Mouse (Mus musculus): ENCODE data around the gene Med20. TPM values are rescaled to one million over a fixed set of nuclear protein-coding genes. Genes with fewer than 3 reads are reported as not detected.
A peak's percentile ranks its signal among the peaks of the same experiment; 100 is the strongest.

Gene Med20
- polyA plus RNA-seq, 1 experiment from 2014 or later: 51.6 TPM

GRCm38 (mm10) chr17:47600601-47601388 is 10.6 kb upstream of the Med20 start:
- Histone ChIP-seq H3K36me3 (ENCODE audit: control insufficient read depth, insufficient read depth, low read length) (peaks cover 42% of the 10 kb centered on the region), H3K4me2 (ENCODE audit: low read depth, low read length) (no peak overlapping the region), H3K27me3 (ENCODE audit: control insufficient read depth, insufficient read depth, low read depth, low read length) (no peaks in the 10 kb centered on the region), H3K9me3 (ENCODE audit: control insufficient read depth, low read length) (no peaks in the 10 kb centered on the region), H3K4me3 (ENCODE audit: low read length) (no peak overlapping the region), H3K9ac (ENCODE audit: low read length) (no peak overlapping the region), H3K27ac (ENCODE audit: low read length) (peak overlapping the region; percentile 76), H3K4me1 (replicated peaks; ENCODE audit: control insufficient read depth, insufficient read depth, low read length) (peaks cover 30% of the 10 kb centered on the region)
- WGBS: 83% methylated on average over 13 of the region's 13 CpGs
- ATAC-seq (ENCODE audit: low read depth): no peak

- Histone ChIP-seq H3K9me3 (ENCODE audit: control insufficient read depth, low read length) (no peaks in the 10 kb centered on the region), H3K4me1 (replicated peaks; ENCODE audit: control insufficient read depth, insufficient read depth, low read length) (peaks cover 24% of the 10 kb centered on the region), H3K9ac (ENCODE audit: low read length) (no peak overlapping the region), H3K27ac (ENCODE audit: low read length) (no peak overlapping the region), H3K36me3 (ENCODE audit: control insufficient read depth, insufficient read depth, low read length) (peaks cover 42% of the 10 kb centered on the region), H3K27me3 (ENCODE audit: control insufficient read depth, insufficient read depth, low read depth, low read length) (no peaks in the 10 kb centered on the region), H3K4me3 (ENCODE audit: low read length) (no peak overlapping the region), H3K4me2 (ENCODE audit: low read depth, low read length) (no peak overlapping the region)
- 80% methylated on average over 10 of the region's 10 CpGs for WGBS
- no peak for ATAC-seq (ENCODE audit: low read depth)
Observed at GRCm38 (mm10) chr17:47601389-47601755, 10.0 kb upstream of the Med20 start.

DNA sequence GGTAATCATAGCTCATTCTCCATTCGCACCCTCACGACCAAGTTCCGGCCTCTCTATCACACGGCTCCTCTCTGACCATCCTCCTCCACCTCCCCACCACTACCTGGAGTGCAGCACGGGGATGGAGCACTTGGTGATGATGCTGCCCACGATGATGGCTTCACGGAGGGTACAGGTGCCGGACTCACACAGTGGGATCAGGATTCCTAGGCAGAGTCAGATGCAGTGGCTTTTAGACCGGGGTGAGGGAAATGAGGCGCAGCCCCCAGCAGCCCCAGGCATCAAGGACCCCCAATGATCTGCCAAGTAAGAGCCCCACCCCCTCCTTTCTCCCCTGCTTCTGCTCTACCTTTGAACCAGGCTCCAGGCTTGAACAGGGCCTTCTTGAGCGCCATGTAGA is 9.1 kb upstream of the Med20 start:
- WGBS: 88% methylated on average over 11 of the region's 11 CpGs
- H3K9me3 ChIP-seq (ENCODE audit: control insufficient read depth, low read length): no peaks in the 10 kb centered on the region
- H3K9ac ChIP-seq (ENCODE audit: low read length): no peak overlapping the region
- peaks cover 15% of the 10 kb centered on the region for H3K4me1 ChIP-seq (replicated peaks; ENCODE audit: control insufficient read depth, insufficient read depth, low read length)
- H3K4me2 ChIP-seq (ENCODE audit: low read depth, low read length): no peak overlapping the region
- no peak for ATAC-seq (ENCODE audit: low read depth)
- H3K4me3 ChIP-seq (ENCODE audit: low read length): no peak overlapping the region
- H3K27ac ChIP-seq (ENCODE audit: low read length): no peak overlapping the region
- no peaks in the 10 kb centered on the region for H3K27me3 ChIP-seq (ENCODE audit: control insufficient read depth, insufficient read depth, low read depth, low read length)
- peaks cover 44% of the 10 kb centered on the region for H3K36me3 ChIP-seq (ENCODE audit: control insufficient read depth, insufficient read depth, low read length)

DNA sequence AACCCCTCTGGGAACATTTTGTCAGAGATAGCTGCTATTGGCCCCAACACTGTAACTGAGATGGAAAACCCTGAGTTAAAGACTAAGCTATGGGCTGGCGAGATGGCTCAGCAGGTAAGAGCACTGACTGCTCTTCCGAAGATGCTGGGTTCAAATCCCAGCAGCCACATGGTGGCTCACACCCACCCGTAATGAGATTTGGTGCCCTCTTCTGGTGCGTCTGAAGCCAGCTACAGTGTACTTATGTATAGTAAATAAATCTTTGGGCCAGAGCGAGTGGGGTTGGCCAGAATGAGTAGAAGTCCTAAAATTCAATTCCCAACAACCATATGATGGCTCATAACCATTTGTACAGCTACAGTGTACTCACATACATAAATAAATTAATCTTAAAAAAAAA is 5.2 kb upstream of the Med20 start:
- Histone ChIP-seq H3K9me3 (ENCODE audit: control insufficient read depth, low read length) (no peaks in the 10 kb centered on the region), H3K4me3 (ENCODE audit: low read length) (no peak overlapping the region), H3K27me3 (ENCODE audit: control insufficient read depth, insufficient read depth, low read depth, low read length) (no peaks in the 10 kb centered on the region), H3K4me2 (ENCODE audit: low read depth, low read length) (no peak overlapping the region), H3K27ac (ENCODE audit: low read length) (no peak overlapping the region), H3K36me3 (ENCODE audit: control insufficient read depth, insufficient read depth, low read length) (peaks cover 25% of the 10 kb centered on the region), H3K4me1 (replicated peaks; ENCODE audit: control insufficient read depth, insufficient read depth, low read length) (peaks cover 7% of the 10 kb centered on the region; the same call in 1 of the 2 replicates), H3K9ac (ENCODE audit: low read length) (no peak overlapping the region)
- ATAC-seq (ENCODE audit: low read depth): no peak
- WGBS: 66% methylated on average over 5 of the region's 5 CpGs

DNA sequence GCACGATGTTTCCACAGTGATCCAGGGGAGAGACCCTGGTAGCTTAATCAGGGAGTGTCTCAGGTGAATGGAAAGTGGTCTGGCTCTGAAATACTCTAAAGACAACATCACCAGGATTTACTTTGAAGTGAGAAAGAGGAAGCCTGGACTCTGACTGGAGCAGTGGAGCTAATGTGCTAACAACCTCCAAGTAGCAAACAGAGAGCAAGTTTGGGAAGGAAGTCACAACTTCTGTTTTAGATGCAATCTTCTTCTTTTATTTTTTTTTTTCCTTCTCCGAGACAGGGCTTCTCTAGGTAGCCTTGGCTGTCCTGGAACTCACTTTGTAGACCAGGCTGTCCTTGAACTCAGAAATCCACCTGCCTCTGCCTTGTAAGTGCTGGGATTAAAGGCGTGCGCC is 2.2 kb upstream of the Med20 start:
- Histone ChIP-seq H3K4me2 (ENCODE audit: low read depth, low read length) (no peak overlapping the region), H3K9ac (ENCODE audit: low read length) (no peak overlapping the region), H3K27me3 (ENCODE audit: control insufficient read depth, insufficient read depth, low read depth, low read length) (no peaks in the 10 kb centered on the region), H3K36me3 (ENCODE audit: control insufficient read depth, insufficient read depth, low read length) (peaks cover 13% of the 10 kb centered on the region), H3K4me3 (ENCODE audit: low read length) (no peak overlapping the region), H3K4me1 (replicated peaks; ENCODE audit: control insufficient read depth, insufficient read depth, low read length) (peaks cover 17% of the 10 kb centered on the region), H3K9me3 (ENCODE audit: control insufficient read depth, low read length) (no peaks in the 10 kb centered on the region), H3K27ac (ENCODE audit: low read length) (no peak overlapping the region)
- WGBS: 86% methylated on average over 4 of the region's 4 CpGs
- ATAC-seq (ENCODE audit: low read depth): no peak

DNA sequence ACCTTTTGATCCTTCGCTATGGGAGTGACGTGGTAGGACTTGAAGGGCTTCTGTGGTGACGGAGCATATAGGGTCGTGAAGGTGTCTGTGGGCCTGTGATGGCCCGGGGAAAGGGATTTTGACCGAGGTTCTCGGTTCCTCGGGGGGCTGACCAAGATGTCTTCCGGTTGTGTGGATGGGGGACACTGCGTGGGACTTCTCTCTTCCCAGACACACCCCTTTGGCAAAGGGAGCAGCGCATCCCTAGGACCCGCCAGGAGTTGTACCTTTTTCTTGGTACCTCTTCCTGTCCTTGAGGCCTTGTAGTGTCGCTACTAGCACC is 240 bp downstream of the Med20 start:
- no peak for ATAC-seq (ENCODE audit: low read depth)
- WGBS: 0% methylated on average over 13 of the region's 13 CpGs
- peaks cover 15% of the 10 kb centered on the region for H3K36me3 ChIP-seq (ENCODE audit: control insufficient read depth, insufficient read depth, low read length)

GRCm38 (mm10) chr17:47614018-47614417 is 2.6 kb downstream of the Med20 start:
- Histone ChIP-seq H3K36me3 (ENCODE audit: control insufficient read depth, insufficient read depth, low read length) (peaks cover 16% of the 10 kb centered on the region), H3K9me3 (ENCODE audit: control insufficient read depth, low read length) (no peaks in the 10 kb centered on the region), H3K9ac (ENCODE audit: low read length) (no peak overlapping the region), H3K4me1 (replicated peaks; ENCODE audit: control insufficient read depth, insufficient read depth, low read length) (peaks cover 17% of the 10 kb centered on the region), H3K27ac (ENCODE audit: low read length) (no peak overlapping the region), H3K4me3 (ENCODE audit: low read length) (no peak overlapping the region), H3K27me3 (ENCODE audit: control insufficient read depth, insufficient read depth, low read depth, low read length) (no peaks in the 10 kb centered on the region), H3K4me2 (ENCODE audit: low read depth, low read length) (no peak overlapping the region)
- ATAC-seq (ENCODE audit: low read depth): no peak
- 80% methylated on average over 1 of the region's 1 CpGs for WGBS

More for the DNA sequence above, 240 bp downstream of the Med20 start:
- H3K4me2 ChIP-seq (ENCODE audit: low read depth, low read length): peak overlapping the region; percentile 86
- no peaks in the 10 kb centered on the region for H3K27me3 ChIP-seq (ENCODE audit: control insufficient read depth, insufficient read depth, low read depth, low read length)
- H3K27ac ChIP-seq (ENCODE audit: low read length): peak overlapping the region; percentile 51
- no peaks in the 10 kb centered on the region for H3K9me3 ChIP-seq (ENCODE audit: control insufficient read depth, low read length)
- peaks cover 17% of the 10 kb centered on the region for H3K4me1 ChIP-seq (replicated peaks; ENCODE audit: control insufficient read depth, insufficient read depth, low read length)
- peak overlapping the region; percentile 85 for H3K9ac ChIP-seq (ENCODE audit: low read length)
- H3K4me3 ChIP-seq (ENCODE audit: low read length): peak overlapping the region; percentile 86

DNA sequence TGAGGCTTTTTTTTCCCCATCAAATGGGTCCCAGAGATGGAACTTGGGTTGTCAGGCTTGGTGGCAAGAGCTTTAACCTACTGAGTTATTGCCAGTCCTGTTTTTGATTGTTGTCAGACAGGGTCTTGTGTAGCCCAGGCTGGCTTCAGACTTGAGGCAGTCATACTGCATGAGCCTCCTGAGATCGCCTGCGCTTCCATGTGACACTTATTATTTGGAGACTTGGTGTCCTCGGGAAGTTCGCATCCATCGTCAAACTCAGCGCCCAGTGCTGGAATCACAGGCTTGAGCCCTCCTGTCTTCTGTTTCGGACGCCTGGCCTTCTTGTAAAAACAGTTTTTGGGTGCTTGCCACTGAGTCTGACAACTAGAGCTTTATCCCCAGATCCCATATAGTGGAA is 4.7 kb downstream of the Med20 start:
- H3K4me3 ChIP-seq (ENCODE audit: low read length): no peak overlapping the region
- H3K4me2 ChIP-seq (ENCODE audit: low read depth, low read length): no peak overlapping the region
- H3K4me1 ChIP-seq (replicated peaks; ENCODE audit: control insufficient read depth, insufficient read depth, low read length): peaks cover 10% of the 10 kb centered on the region
- no peak overlapping the region for H3K9ac ChIP-seq (ENCODE audit: low read length)
- peaks cover 29% of the 10 kb centered on the region for H3K36me3 ChIP-seq (ENCODE audit: control insufficient read depth, insufficient read depth, low read length)
- WGBS: 88% methylated on average over 8 of the region's 8 CpGs
- no peak overlapping the region for H3K27ac ChIP-seq (ENCODE audit: low read length)
- no peaks in the 10 kb centered on the region for H3K27me3 ChIP-seq (ENCODE audit: control insufficient read depth, insufficient read depth, low read depth, low read length)
- no peaks in the 10 kb centered on the region for H3K9me3 ChIP-seq (ENCODE audit: control insufficient read depth, low read length)
- ATAC-seq (ENCODE audit: low read depth): no peak

DNA sequence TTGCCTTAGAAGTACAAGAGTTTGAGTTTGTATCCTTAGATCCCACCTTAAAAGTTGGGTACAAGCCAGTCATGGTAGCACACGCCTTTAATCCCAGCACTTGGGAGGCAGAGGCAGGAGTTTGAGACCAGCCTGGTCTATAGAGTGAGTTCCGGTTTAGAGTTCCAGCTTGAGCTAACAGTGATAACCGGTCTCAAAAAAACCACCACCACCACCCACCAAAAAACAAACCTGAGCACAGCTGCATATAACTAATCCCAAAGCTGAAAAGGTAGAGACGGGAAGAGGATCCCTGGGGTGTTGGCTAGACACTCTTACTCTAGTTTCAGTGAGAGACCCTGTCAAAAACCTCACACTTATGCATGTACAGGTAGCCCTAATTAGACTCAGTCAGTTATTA is 5.3 kb downstream of the Med20 start:
- Histone ChIP-seq H3K4me1 (replicated peaks; ENCODE audit: control insufficient read depth, insufficient read depth, low read length) (peaks cover 10% of the 10 kb centered on the region), H3K27me3 (ENCODE audit: control insufficient read depth, insufficient read depth, low read depth, low read length) (no peaks in the 10 kb centered on the region), H3K9me3 (ENCODE audit: control insufficient read depth, low read length) (no peaks in the 10 kb centered on the region), H3K36me3 (ENCODE audit: control insufficient read depth, insufficient read depth, low read length) (peaks cover 29% of the 10 kb centered on the region), H3K4me2 (ENCODE audit: low read depth, low read length) (no peak overlapping the region), H3K4me3 (ENCODE audit: low read length) (no peak overlapping the region), H3K27ac (ENCODE audit: low read length) (no peak overlapping the region), H3K9ac (ENCODE audit: low read length) (no peak overlapping the region)
- no peak for ATAC-seq (ENCODE audit: low read depth)
- 87% methylated on average over 4 of the region's 4 CpGs for WGBS
